ENCODE assay signal across 12 mouse cellular contexts in the genomic region with DNA sequence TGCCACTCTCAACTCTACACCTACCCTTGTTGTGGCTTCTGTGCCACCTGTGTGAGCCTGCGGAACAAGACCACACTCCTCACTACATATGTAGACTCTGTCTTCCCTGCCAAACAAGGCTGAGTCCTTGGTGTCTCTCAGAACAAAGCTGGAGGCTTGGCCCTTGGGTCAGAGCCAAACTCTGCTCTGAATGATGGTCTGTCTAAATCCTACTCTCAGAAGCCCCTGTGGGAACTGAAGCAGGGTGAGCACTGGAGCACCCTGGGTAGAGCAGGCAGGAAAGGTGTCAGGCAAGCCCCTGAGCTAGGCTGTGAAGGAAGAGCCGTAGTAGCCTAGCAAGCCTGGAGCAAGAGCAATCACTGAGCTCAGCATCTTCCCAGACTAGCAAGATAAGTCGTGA. TPM values are rescaled to one million over a fixed set of nuclear protein-coding genes. Genes with fewer than 3 reads are reported as not detected.
DNase-seq lines count a peak whose midpoint lies in the region; ATAC-seq and TF ChIP-seq lines count a peak whose summit lies in the region.
"Had no signal": no experiment of that assay in that cellular context is flagged by ENCODE, and none has a peak within 500 bp of the region (broad histone marks: within the 10 kb centered on the region; RNA-seq: fewer than 3 reads in every experiment).

No protein-coding gene starts in this region.

- 0 out of 2 replicates have a peak, but pooled peaks have one; percentile 36 for ATAC-seq in hindbrain, postnatal 0 days
- no peak; the same call in 1 of the 2 replicates for ATAC-seq in hindbrain, embryonic 16.5 days
- 0 out of 2 replicates have a peak, but pooled peaks have one; percentile 32 for ATAC-seq in neural tube, embryonic 13.5 days (ENCODE audit: low read depth)
- ATAC-seq in limb, embryonic 15.5 days (ENCODE audit: insufficient number of reproducible peaks, low FRiP score, low TSS enrichment, low read depth), result no peak

- no peak overlapping the region for H3K27ac ChIP-seq in hindbrain, postnatal 0 days
- no peak overlapping the region for H3K27ac ChIP-seq in hindbrain, embryonic 16.5 days (ENCODE audit: low read depth, low read length)
- peak overlapping the region; percentile 42; the same call in 1 of the 2 replicates for H3K27ac ChIP-seq in neural tube, embryonic 13.5 days (replicated peaks)
- 0 out of 2 replicates have a peak overlapping the region, but pooled peaks have one; percentile 17 for H3K27ac ChIP-seq in limb, embryonic 15.5 days

- H3K36me3 ChIP-seq in hindbrain, postnatal 0 days (ENCODE audit: insufficient read depth, low read length), result no peaks in the 10 kb centered on the region
- H3K36me3 ChIP-seq in hindbrain, embryonic 16.5 days (ENCODE audit: control insufficient read depth, insufficient read depth, low read length), result no peaks in the 10 kb centered on the region
- H3K36me3 ChIP-seq in neural tube, embryonic 13.5 days, result no peaks in the 10 kb centered on the region
- H3K36me3 ChIP-seq in limb, embryonic 15.5 days, result no peaks in the 10 kb centered on the region

- H3K9me3 ChIP-seq in hindbrain, postnatal 0 days (ENCODE audit: low read length), result no peaks in the 10 kb centered on the region
- H3K9me3 ChIP-seq in hindbrain, embryonic 16.5 days (ENCODE audit: control insufficient read depth, low read length), result no peaks in the 10 kb centered on the region
- H3K9me3 ChIP-seq in neural tube, embryonic 13.5 days, result no peaks in the 10 kb centered on the region
- H3K9me3 ChIP-seq in limb, embryonic 15.5 days, result no peaks in the 10 kb centered on the region

- H3K4me3 ChIP-seq in hindbrain, postnatal 0 days (ENCODE audit: low read length), result no peak overlapping the region
- H3K4me3 ChIP-seq in hindbrain, embryonic 16.5 days (ENCODE audit: low read length), result no peak overlapping the region
- H3K4me3 ChIP-seq in neural tube, embryonic 13.5 days, result no peak overlapping the region
- no peak overlapping the region for H3K4me3 ChIP-seq in limb, embryonic 15.5 days

- no peak for TF ChIP-seq CTCF in hindbrain, postnatal 0 days (IDR thresholded peaks at IDR 0.05; ENCODE audit: low read depth)

- no peaks in the 10 kb centered on the region for H3K27me3 ChIP-seq in hindbrain, postnatal 0 days (ENCODE audit: insufficient read depth, low read length)
- no peaks in the 10 kb centered on the region for H3K27me3 ChIP-seq in hindbrain, embryonic 16.5 days (replicated peaks; ENCODE audit: control insufficient read depth, insufficient read depth, low read length)
- H3K27me3 ChIP-seq in neural tube, embryonic 13.5 days, result no peaks in the 10 kb centered on the region
- no peaks in the 10 kb centered on the region for H3K27me3 ChIP-seq in limb, embryonic 15.5 days

- H3K4me2 ChIP-seq in hindbrain, postnatal 0 days (ENCODE audit: low read depth, low read length), result no peak overlapping the region
- H3K4me2 ChIP-seq in hindbrain, embryonic 16.5 days (ENCODE audit: low read length), result no peak overlapping the region
- no peak overlapping the region for H3K4me2 ChIP-seq in neural tube, embryonic 13.5 days
- no peak overlapping the region for H3K4me2 ChIP-seq in limb, embryonic 15.5 days

- peaks cover 14% of the 10 kb centered on the region; the same call in 1 of the 2 replicates for H3K4me1 ChIP-seq in hindbrain, postnatal 0 days (ENCODE audit: insufficient read depth, low read length)
- H3K4me1 ChIP-seq in hindbrain, embryonic 16.5 days (ENCODE audit: control insufficient read depth, insufficient read depth, low read depth, low read length), result peaks cover 3% of the 10 kb centered on the region
- peaks cover 34% of the 10 kb centered on the region for H3K4me1 ChIP-seq in neural tube, embryonic 13.5 days (replicated peaks)
- H3K4me1 ChIP-seq in limb, embryonic 15.5 days, result peaks cover 40% of the 10 kb centered on the region

- peak; percentile 37 for DNase-seq in hindbrain, postnatal 0 days (ENCODE audit: low spot score)
- no peak for DNase-seq in neural tube, embryonic 10.5 days (ENCODE audit: extremely low spot score, low spot score)
- DNase-seq in thymus, postnatal 36 days, result peak; percentile 56
- DNase-seq in layer of hippocampus, adult 11-12 months (ENCODE audit: low spot score), result no peak
- DNase-seq: cerebellum, adult 2 months had no signal

- WGBS in hindbrain, postnatal 0 days, result 42% methylated on average over 3 of the region's 3 CpGs
- 62% methylated on average over 3 of the region's 3 CpGs for WGBS in hindbrain, embryonic 16.5 days
- 67% methylated on average over 3 of the region's 3 CpGs for WGBS in neural tube, embryonic 13.5 days
- WGBS in limb, embryonic 15.5 days, result 48% methylated on average over 3 of the region's 3 CpGs

- H3K9ac ChIP-seq in hindbrain, postnatal 0 days (replicated peaks; ENCODE audit: low read length), result no peak overlapping the region
- H3K9ac ChIP-seq in hindbrain, embryonic 16.5 days (ENCODE audit: low read depth, low read length), result no peak overlapping the region
- H3K9ac ChIP-seq in neural tube, embryonic 13.5 days, result no peak overlapping the region
- H3K9ac ChIP-seq in limb, embryonic 15.5 days, result no peak overlapping the region

RNA-seq across cellular contexts. Expression of a gene that starts 29.6 kb away (rescaled TPM):
- 70.4 and 79.5 TPM in 2 replicates for total RNA-seq in hindbrain, postnatal 0 days (2014; rRNA removed)
- polyA plus RNA-seq in hindbrain, postnatal 0 days (2015; fragmentation: Nextera tagmentation; extraction: Ambion mirVana), result 74.8 and 76.5 TPM in 2 replicates
- 75.4 and 76.2 TPM in 2 replicates for polyA plus RNA-seq in hindbrain, embryonic 16.5 days (2015; fragmentation: Nextera tagmentation; extraction: Ambion mirVana)
- 78.3 and 82.0 TPM in 2 replicates for polyA plus RNA-seq in neural tube, embryonic 13.5 days (2015; fragmentation: Nextera tagmentation; extraction: Ambion mirVana)
- 107 and 122 TPM in 2 replicates for polyA plus RNA-seq in limb, embryonic 15.5 days (2015; fragmentation: Nextera tagmentation; extraction: Ambion mirVana)

RNA-seq across cellular contexts. Expression of a gene that starts 33.7 kb away (rescaled TPM):
- 75.2 and 75.9 TPM in 2 replicates for total RNA-seq in hindbrain, postnatal 0 days (2014; rRNA removed)
- 9.2 and 10.0 TPM in 2 replicates for polyA plus RNA-seq in hindbrain, postnatal 0 days (2015; fragmentation: Nextera tagmentation; extraction: Ambion mirVana)
- 13.3 and 15.1 TPM in 2 replicates for polyA plus RNA-seq in hindbrain, embryonic 16.5 days (2015; fragmentation: Nextera tagmentation; extraction: Ambion mirVana)
- 19.3 and 20.5 TPM in 2 replicates for polyA plus RNA-seq in neural tube, embryonic 13.5 days (2015; fragmentation: Nextera tagmentation; extraction: Ambion mirVana)
- polyA plus RNA-seq in limb, embryonic 15.5 days (2015; fragmentation: Nextera tagmentation; extraction: Ambion mirVana), result 23.1 and 24.3 TPM in 2 replicates

RNA-seq across cellular contexts. Expression of a gene that starts 36.2 kb away (rescaled TPM):
- not detected in 2 replicates for total RNA-seq in hindbrain, postnatal 0 days (2014; rRNA removed)
- polyA plus RNA-seq in hindbrain, postnatal 0 days (2015; fragmentation: Nextera tagmentation; extraction: Ambion mirVana), result not detected in 2 replicates
- not detected in 2 replicates for polyA plus RNA-seq in hindbrain, embryonic 16.5 days (2015; fragmentation: Nextera tagmentation; extraction: Ambion mirVana)
- not detected in 2 replicates for polyA plus RNA-seq in neural tube, embryonic 13.5 days (2015; fragmentation: Nextera tagmentation; extraction: Ambion mirVana)
- polyA plus RNA-seq in limb, embryonic 15.5 days (2015; fragmentation: Nextera tagmentation; extraction: Ambion mirVana), result 0.24 TPM in 1 of 2 replicates, not detected in the other
- total RNA-seq: left cerebral cortex, adult 8-10 months; megakaryocyte progenitor cell, adult 5-6 weeks had no signal
- polyA plus RNA-seq: cerebellum, adult 2 months; frontal cortex, adult 2 months; kidney, embryonic 14.5 days had no signal

RNA-seq across cellular contexts. Expression of a gene that starts 54.0 kb away (rescaled TPM):
- total RNA-seq in hindbrain, postnatal 0 days (2014; rRNA removed), result 12.2 and 13.9 TPM in 2 replicates
- 6.2 and 8.2 TPM in 2 replicates for polyA plus RNA-seq in hindbrain, postnatal 0 days (2015; fragmentation: Nextera tagmentation; extraction: Ambion mirVana)
- 6.2 and 7.2 TPM in 2 replicates for polyA plus RNA-seq in hindbrain, embryonic 16.5 days (2015; fragmentation: Nextera tagmentation; extraction: Ambion mirVana)
- polyA plus RNA-seq in neural tube, embryonic 13.5 days (2015; fragmentation: Nextera tagmentation; extraction: Ambion mirVana), result 6.0 and 7.4 TPM in 2 replicates
- polyA plus RNA-seq in limb, embryonic 15.5 days (2015; fragmentation: Nextera tagmentation; extraction: Ambion mirVana), result 31.5 and 36.3 TPM in 2 replicates

Comparison
In these comparisons a context has a peak if more than half of its experiments do, and no peak if none do; other contexts are left out.
1. ATAC-seq: peak in hindbrain, postnatal 0 days (single experiment) and neural tube, embryonic 13.5 days (single experiment); none in hindbrain, embryonic 16.5 days (single experiment) and limb, embryonic 15.5 days (single experiment).
2. DNase-seq: peak in hindbrain, postnatal 0 days (single experiment) and thymus, postnatal 36 days (2 of 2); none in neural tube, embryonic 10.5 days (single experiment) and layer of hippocampus, adult 11-12 months (single experiment).
3. H3K27ac ChIP-seq: peak in neural tube, embryonic 13.5 days (single experiment) and limb, embryonic 15.5 days (single experiment); none in hindbrain, postnatal 0 days (single experiment) and hindbrain, embryonic 16.5 days (single experiment).